Mouse (Mus musculus): Measurements from ENCODE around the gene Hspa8. TPM values are rescaled to one million over a fixed set of nuclear protein-coding genes. Genes with fewer than 3 reads are reported as not detected.

The Hspa8 gene
- 866 and 1,166 TPM in 2 replicates for polyA plus RNA-seq (2012)

DNA sequence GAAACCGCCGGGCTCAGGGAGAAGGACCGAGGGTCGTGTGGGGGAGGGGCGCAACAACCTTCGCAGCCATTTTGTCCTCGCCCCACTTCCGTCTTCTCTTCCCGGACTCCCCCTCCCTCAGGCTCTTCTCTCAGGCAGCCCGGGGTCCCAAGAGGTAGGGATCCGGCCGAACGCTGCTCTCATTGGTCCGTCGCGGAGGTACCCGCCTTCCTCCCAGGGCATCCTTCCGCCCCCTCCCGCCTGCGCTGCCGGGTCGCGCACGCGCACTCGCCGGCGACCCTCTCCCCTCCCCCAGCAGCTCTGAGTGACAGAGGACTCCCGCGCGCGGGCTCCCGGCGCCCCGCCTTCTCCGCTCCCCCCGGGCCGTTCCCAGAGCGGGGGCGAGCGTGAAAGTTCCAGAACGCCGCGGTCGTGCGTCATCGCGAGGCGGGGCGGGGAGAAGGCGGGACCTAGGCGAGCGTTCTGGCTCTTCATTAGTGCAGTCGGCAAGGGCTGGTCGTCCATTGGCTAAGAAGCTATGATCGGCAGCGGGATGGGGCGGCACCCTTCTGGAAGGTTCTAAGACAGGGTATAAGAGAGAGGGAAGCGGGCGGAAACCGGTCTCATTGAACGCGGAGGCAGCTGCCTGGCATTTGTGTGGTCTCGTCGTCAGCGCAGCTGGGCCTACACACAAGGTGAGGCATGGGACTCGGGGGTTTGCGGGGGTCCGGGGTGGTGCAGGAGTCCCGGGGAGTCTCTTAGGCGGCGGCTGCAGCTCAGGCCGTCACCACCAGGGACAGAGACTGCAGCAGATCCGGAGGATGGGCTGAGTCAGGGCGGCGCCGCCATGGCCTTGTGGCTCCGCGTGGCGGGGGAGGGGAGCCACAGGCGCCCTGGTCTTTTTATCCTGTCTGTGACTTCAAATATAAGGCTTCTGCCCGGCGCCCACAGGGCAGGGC is at the start of gene Hspa8:
TSS of gene Hspa8 (plus strand) at position 310 of the 938 bp plus-strand sequence.
- no peak for TF ChIP-seq GATA1 (IDR thresholded peaks at IDR 0.05; ENCODE audit: low read length)

DNA sequence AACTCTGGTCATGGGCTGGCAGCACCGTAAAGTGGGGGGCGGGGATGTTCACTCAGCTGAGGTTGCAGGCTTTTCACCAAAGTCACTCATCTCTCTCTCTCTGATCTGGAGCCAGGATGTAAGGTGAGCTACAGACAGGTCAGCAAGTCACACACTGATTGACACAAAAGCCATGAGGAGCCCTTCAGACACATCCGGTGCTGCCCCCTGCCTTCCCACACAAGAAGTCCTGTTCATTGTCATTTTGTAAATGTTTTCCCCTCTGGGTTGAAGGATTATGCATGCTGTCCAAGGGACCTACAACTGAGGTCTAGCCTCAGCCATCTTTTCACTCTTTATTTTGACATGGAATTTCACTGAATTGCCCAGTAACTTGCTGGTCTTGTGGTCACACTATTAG is 49.0 kb upstream of the Hspa8 start:
- TF ChIP-seq GATA1 (IDR thresholded peaks at IDR 0.05; ENCODE audit: low read length) = no peak

DNA sequence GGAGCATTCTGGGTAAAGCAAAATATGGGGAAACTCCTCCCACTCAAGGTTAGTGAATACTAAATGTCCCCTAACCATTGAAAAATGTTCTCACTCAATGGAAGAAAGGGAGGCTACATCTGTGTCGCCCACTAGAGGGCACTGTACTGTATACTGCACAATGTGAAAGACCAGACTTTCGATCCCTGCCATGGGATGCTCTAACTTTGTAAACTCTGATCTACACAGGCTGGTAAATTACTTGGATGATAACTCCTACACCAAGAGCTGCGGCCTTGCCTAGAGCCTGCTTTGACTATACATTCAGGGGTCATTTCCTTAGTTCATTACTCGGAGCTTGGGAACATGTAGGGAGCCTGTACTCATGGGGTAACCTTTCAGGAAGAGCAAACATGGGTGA is 44.4 kb upstream of the Hspa8 start:
- TF ChIP-seq GATA1 (IDR thresholded peaks at IDR 0.05; ENCODE audit: low read length) = no peak

DNA sequence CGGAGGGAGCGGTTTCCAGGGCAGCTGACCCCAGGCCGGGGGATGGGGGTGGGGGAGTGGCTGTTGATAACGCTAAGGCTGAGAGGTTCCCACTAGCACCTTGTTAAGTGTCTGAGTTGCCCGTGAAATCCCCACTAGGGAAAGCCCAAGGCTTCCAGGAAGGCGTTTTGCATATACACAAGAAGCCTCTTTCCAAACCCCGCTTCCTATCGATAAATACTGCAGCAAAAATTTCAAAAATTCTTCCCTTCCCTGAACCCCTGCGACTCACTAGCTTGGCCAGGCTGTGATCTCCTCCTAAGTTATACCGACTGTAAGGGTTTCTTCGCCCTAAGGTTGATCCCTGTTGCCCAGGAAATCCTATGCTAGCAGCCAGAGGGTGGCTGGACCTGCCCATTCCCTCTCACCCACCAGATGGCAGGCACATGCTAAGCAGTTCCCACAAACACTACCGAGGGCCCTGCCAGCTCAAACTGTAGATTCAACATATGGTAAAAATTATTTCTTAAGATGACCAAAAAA is 43.6 kb upstream of the Hspa8 start:
- TF ChIP-seq GATA1 (IDR thresholded peaks at IDR 0.05; ENCODE audit: low read length) = no peak

DNA sequence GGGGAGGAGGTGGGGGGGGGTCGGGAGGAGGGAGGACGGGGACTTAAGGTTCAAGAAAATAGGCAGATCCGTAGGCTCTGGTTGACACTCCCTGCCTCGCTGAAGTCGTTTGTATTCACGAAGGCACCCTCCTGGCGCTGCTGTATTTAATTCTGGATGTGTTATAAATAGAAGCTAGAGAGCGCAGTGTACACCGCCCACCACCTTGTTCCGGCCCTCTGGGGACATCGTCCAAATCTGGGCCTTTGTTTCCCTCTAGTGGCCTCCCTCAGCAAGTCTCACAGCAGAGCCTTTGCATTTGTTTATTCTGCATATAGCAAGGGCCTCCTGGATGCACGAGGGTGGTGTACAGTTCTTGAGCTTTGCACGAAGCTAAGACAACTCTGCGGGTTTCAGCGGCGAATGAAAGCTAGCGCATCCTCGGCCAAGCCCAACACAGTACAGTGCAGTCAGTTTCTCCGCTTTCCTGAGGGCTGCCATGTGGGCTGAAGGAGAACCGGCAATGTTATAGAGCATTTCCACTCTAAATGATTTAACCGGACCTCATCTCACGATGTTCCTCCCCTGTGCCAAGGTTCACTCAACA is 43.0 kb upstream of the Hspa8 start:
- no peak for TF ChIP-seq GATA1 (IDR thresholded peaks at IDR 0.05; ENCODE audit: low read length)

DNA sequence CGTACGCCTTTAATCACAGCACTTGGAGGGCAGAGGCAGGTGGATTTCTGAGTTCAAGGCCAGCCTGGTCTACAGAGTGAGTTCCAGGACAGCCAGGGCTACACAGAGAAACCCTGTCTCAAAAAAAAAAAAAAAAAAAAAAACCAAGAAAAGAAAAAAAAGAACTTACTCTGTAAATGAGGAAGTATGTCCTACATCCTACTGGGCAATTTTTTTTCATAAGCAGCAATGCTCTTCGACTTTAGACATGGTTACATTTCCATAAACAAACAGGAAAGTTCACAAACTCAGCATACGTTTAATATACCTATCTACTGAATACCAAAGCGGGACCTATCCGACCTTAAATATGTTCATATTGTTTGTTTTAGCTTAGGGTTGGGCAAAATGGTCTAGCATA is 38.4 kb upstream of the Hspa8 start:
- no peak for TF ChIP-seq GATA1 (IDR thresholded peaks at IDR 0.05; ENCODE audit: low read length)

DNA sequence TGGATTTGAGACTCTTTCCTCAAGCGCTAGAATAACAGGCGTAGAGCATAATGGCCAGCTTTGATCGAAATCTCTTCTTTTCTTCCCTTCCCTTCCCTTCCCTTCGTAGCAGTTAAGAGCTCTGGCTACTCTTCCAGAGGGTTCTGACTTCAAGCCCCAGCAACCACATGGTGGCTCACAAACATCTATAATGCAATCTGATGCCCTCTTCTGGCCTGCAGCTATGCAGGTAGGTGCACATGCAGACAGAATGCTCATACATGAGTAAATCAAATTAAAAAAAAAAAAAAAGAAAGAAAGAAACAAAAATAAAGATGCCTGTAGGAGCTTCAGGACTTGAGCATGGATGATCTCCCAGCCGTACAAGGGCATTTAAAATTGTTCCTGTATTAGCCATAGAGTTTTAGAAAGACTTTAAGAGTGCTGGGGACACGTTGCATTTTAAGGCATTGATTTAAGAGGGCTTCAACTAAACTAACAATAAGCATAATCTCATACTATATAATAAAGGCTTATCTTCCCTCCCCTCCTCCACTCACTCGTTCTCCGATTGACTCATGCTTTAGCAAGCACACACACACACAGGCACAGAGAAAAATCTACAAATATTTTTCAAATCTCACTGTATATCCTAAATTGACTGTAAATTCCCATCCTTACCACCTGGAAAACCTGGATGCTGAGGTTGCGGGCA is 35.8 kb upstream of the Hspa8 start:
- TF ChIP-seq GATA1 (IDR thresholded peaks at IDR 0.05; ENCODE audit: low read length) = no peak

DNA sequence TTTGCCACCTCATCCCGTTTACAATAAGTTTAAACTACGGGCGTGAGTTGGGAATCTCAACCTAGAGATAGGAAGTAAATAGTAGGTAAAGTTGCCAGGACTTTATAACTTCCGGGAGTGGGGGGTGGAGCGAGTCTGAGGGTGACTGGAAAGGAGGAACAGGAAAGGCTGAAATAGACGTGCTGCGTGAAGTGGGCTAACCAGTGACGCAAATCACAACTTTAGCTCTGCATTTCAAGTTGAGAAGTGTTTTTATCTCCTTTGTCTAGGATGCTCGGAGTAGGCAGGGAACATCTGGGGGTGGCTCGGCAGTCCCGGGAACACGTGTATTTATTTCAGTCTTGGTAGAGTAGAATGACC is 35.2 kb upstream of the Hspa8 start:
- no peak for TF ChIP-seq GATA1 (IDR thresholded peaks at IDR 0.05; ENCODE audit: low read length)

DNA sequence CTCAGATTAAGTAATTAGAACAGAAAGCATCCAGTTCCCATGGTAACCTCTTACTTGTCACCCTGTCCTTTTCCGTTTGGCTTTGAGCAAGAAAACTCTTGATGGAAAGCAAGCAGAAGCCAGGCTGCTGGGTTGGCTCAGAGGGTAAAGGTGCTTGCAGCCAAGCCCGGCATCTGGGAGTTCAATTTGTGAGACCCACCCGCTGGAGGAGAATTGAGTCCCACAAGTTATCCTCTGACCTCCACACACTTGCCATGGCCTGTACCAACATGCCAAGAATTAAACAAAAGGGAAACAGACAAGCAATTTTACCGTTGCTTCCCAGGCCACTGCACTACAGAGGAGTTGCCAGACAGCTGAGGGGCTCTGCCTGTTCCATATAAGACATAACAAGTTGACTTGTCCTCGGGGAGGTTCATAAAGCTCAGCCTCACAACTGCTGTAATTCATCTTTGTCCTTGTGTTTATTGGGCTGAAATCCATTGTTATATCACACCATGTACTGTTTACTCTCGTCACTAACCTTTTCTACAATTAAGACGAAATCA is 34.7 kb upstream of the Hspa8 start:
- TF ChIP-seq GATA1 (IDR thresholded peaks at IDR 0.05; ENCODE audit: low read length) = no peak

DNA sequence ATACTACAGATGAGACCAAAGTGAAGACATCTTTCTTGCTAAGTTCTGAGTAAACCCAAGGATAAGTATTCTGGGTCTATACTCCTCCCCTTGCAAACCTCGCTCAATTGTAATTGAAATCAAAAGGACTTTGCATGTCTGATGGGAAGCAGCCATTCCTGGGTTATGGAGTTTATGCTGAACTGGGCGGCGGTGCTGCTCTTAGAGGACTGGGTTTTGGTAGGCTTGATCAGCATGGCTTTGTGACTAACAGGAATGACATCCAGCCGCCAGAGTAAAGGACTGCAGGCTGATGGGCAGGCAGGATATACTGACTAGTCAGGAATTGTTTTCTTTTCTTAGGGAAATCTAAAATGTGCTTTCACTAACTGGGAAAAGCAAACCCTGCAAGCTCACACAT is 32.8 kb upstream of the Hspa8 start:
- no peak for TF ChIP-seq GATA1 (IDR thresholded peaks at IDR 0.05; ENCODE audit: low read length)

DNA sequence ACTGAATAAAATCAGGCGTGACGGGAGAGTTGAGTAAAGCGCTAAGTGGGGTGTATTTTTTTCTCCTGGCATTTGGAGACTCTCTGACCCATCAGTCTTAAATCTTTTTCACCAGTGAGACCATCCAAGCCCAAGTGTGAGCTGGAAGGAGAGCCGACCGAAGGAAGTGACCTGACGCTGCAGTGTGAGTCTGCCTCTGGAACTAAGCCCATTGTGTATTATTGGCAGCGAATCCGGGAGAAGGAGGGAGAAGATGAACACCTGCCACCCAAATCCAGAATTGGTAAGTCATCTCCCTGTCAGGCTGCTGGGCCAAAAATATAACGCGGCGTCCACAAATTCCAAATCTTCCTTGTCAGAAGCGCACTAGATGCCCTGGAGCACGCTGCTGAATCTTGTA is 28.5 kb upstream of the Hspa8 start:
- TF ChIP-seq GATA1 (IDR thresholded peaks at IDR 0.05; ENCODE audit: low read length) = no peak

DNA sequence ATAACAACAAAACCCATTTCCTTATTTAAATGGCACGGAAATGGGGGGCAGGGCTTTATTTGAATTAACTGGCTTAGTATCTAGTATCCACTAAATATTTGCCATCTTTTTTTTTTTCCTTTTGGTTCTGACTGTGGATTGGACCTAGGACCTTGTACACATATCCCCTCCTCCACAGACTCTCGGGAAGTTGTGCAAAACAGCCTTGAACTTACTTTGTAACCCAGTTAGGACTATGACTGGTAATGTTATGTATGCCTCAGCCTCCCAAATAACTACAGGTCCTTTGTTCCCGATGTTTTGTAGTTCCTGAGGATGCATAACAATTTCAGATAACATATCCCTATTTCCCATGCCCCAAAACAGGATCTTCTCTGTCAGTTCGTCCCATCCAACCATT is 26.9 kb upstream of the Hspa8 start:
- TF ChIP-seq GATA1 (IDR thresholded peaks at IDR 0.05; ENCODE audit: low read length) = no peak

DNA sequence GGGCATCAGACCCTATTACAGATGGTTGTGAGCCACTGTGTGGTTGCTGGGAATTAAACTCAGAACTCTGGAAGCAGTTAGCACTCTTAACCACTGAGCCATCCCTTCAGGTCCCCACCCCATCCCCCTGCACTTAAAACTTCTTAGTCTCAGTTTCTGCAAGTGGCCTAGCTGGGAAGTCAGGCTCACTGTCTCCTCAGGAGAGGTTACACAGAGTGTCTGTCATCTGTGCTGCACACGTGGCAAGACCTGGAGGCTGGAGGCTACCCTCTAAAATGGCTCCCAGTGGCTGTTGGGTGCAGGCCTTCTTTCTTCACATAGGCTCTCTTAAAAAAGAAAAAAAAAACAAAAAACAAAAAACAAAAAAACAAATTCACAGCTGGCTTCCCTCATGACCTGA is 24.7 kb upstream of the Hspa8 start:
- TF ChIP-seq GATA1 (IDR thresholded peaks at IDR 0.05; ENCODE audit: low read length) = no peak

DNA sequence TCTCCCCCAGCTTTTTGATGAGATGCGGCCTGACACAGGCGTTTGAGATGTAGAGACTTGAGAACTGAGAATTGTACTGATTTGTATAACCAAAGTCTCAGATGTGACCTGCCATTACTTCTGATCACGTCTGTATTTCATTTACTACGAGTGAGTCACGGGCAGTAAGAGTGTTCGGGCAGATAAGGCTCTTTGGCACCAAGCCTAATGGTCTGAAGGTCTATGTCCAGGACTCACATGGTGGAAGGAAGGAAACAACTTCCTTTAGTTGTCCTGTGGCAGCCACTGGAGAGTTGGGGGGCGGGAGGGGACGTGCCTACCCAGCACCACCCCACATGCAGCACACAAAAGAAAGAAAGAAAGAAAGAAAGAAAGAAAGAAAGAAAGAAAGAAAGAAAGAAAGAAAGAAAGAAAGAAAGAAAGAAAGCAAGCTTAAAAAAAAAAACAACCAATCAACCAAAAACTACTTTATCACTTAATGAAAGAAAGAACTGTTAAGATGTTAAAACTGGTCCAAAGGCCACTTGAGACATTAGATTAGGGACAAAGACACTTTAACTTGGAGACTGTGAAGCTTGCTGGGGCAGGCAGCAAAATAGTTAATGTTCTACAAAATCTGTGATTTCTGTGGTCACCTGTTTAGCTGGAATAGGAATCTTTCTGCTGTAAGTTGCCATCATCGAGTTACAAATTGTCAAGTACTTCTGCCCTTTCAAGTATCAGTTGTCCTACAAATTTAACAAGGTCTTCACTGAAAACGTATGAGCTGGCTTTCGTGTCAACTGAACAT is 24.1 kb upstream of the Hspa8 start:
- TF ChIP-seq GATA1 (IDR thresholded peaks at IDR 0.05; ENCODE audit: low read length) = no peak

DNA sequence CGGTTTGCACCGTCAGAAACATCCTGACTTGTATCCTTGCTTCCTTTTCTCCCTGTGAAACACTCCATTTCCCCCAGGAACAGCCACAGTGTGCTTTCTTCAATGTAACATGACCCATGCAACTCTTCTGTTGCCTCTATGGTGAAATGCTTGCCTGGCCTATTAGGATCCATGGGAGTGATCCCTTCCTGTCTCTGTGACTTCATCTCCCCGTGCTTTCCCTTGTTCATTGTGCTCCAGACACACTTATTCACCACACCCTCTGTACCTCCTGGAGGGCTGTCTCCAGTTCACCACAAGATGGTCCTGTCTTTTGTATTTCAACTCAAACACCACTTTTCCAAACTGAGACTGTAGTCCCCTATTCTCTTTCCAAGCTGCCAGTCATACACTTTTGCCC is 20.7 kb upstream of the Hspa8 start:
- no peak for TF ChIP-seq GATA1 (IDR thresholded peaks at IDR 0.05; ENCODE audit: low read length)
